Mouse (Mus musculus) ES-Bruce4 (cell line): Measurements from ENCODE around the gene Plekha1. TPM values are rescaled to one million over a fixed set of nuclear protein-coding genes. Genes with fewer than 3 reads are reported as not detected.
A peak's percentile ranks its signal among the peaks of the same experiment; 100 is the strongest.

ENCODE experiments used
- H3K27ac ChIP-seq: 2 replicates; pipeline ENCODE4 v1.5.1; 2012; ENCODE audit warnings: low read length, inconsistent platforms; ENCODE audit not compliant: insufficient read depth
- H3K27me3 ChIP-seq: 2 replicates; pipeline ENCODE4 v1.6.1; 2012; ENCODE audit warnings: mild to moderate bottlenecking, low read length, inconsistent platforms; ENCODE audit not compliant: control insufficient read depth, poor library complexity, insufficient read depth, severe bottlenecking
- H3K36me3 ChIP-seq: 2 replicates; pipeline ENCODE4 v1.6.1; 2012; ENCODE audit warnings: inconsistent platforms, mild to moderate bottlenecking, low read length, moderate library complexity; ENCODE audit not compliant: control insufficient read depth, poor library complexity, insufficient read depth, severe bottlenecking
- H3K4me1 ChIP-seq: one replicate; pipeline ENCODE4 v1.8.1; 2011; ENCODE audit warnings: low read length; ENCODE audit not compliant: control insufficient read depth, insufficient read depth
- H3K4me3 ChIP-seq: 2 replicates; pipeline ENCODE4 v1.5.1; 2011; ENCODE audit warnings: low read depth, mild to moderate bottlenecking, low read length
- H3K9ac ChIP-seq: 2 replicates; pipeline ENCODE4 v1.6.1; 2012; ENCODE audit warnings: low read depth, mild to moderate bottlenecking, inconsistent platforms; ENCODE audit not compliant: poor library complexity, severe bottlenecking
- H3K9me3 ChIP-seq: replicated peaks from 2 replicates; pipeline ENCODE4 v1.6.1; 2012; ENCODE audit warnings: mild to moderate bottlenecking, low read length, inconsistent platforms; ENCODE audit not compliant: control insufficient read depth, poor library complexity, insufficient read depth, severe bottlenecking
- CTCF ChIP-seq: IDR thresholded peaks from one replicate; pipeline ENCODE4 v1.8.1; 2011; ENCODE audit warnings: low read depth, low read length
- EP300 ChIP-seq: IDR thresholded peaks from 2 replicates; pipeline ENCODE4 v1.6.1; 2011; ENCODE audit warnings: low read depth, low read length; ENCODE audit not compliant: insufficient read depth
- POLR2A ChIP-seq: IDR thresholded peaks from one replicate; pipeline ENCODE4 v1.8.1; 2011; ENCODE audit warnings: low read length; ENCODE audit not compliant: insufficient read depth
- polyA plus RNA-seq: library from polyadenylated mRNA; stranded (reverse); fragments of >200 nt; gene quantifications from 2 replicates; pipeline ENCODE4 v1.2.4, GENCODE M21; 2011; ENCODE audit warnings: low read depth; ENCODE audit not compliant: missing spikeins, insufficient read depth, insufficient read length

Plekha1 gene
- polyA plus RNA-seq, 1 experiment: 196 TPM

GRCm38 (mm10) chr7:130949331-130949751 lies 83.8 kb downstream of the Plekha1 start:
- no peaks in the 10 kb centered on the region for H3K9me3 ChIP-seq
- TF ChIP-seq POLR2A: no peak
- TF ChIP-seq EP300: 0 out of 2 replicates have a peak, but pooled peaks have one; percentile 57
- H3K9ac ChIP-seq: peak overlapping the region; percentile 74
- H3K27me3 ChIP-seq: no peaks in the 10 kb centered on the region
- H3K36me3 ChIP-seq: no peaks in the 10 kb centered on the region
- peaks cover 5% of the 10 kb centered on the region for H3K4me1 ChIP-seq
- H3K4me3 ChIP-seq: peak overlapping the region; percentile 44
- peak overlapping the region; percentile 23 for H3K27ac ChIP-seq

GRCm38 (mm10) chr7:130950482-130950881 lies 84.9 kb downstream of the Plekha1 start:
- no peaks in the 10 kb centered on the region for H3K36me3 ChIP-seq
- H3K9ac ChIP-seq: no peak overlapping the region
- no peaks in the 10 kb centered on the region for H3K27me3 ChIP-seq
- peaks cover 2% of the 10 kb centered on the region for H3K4me1 ChIP-seq
- no peak overlapping the region for H3K4me3 ChIP-seq
- H3K27ac ChIP-seq: peak overlapping the region; percentile 76
- H3K9me3 ChIP-seq: no peaks in the 10 kb centered on the region
- no peak for TF ChIP-seq EP300
- TF ChIP-seq POLR2A: no peak
- no peak for TF ChIP-seq CTCF

- H3K27ac ChIP-seq: peak overlapping the region; percentile 76
- TF ChIP-seq CTCF: no peak
- no peak for TF ChIP-seq POLR2A
- TF ChIP-seq EP300: no peak
- no peak overlapping the region for H3K9ac ChIP-seq
Observed at GRCm38 (mm10) chr7:130951004-130951403, 85.4 kb downstream of the Plekha1 start.

GRCm38 (mm10) chr7:130953376-130953775 lies 87.8 kb downstream of the Plekha1 start:
- no peak for TF ChIP-seq EP300
- no peak for TF ChIP-seq POLR2A
- TF ChIP-seq CTCF: no peak
- Histone ChIP-seq H3K36me3 (no peaks in the 10 kb centered on the region), H3K9ac (no peak overlapping the region), H3K4me1 (no peaks in the 10 kb centered on the region), H3K27me3 (no peaks in the 10 kb centered on the region), H3K4me3 (no peak overlapping the region), H3K9me3 (no peaks in the 10 kb centered on the region), H3K27ac (no peak overlapping the region)

More at GRCm38 (mm10) chr7:130951004-130951403, 85.4 kb downstream of the Plekha1 start:
- H3K36me3 ChIP-seq: no peaks in the 10 kb centered on the region
- no peak overlapping the region for H3K4me3 ChIP-seq
- H3K4me1 ChIP-seq: peaks cover 2% of the 10 kb centered on the region
- H3K9me3 ChIP-seq: no peaks in the 10 kb centered on the region
- H3K27me3 ChIP-seq: no peaks in the 10 kb centered on the region

GRCm38 (mm10) chr7:130954177-130954601 lies 88.6 kb downstream of the Plekha1 start:
- no peaks in the 10 kb centered on the region for H3K4me1 ChIP-seq
- no peak overlapping the region for H3K9ac ChIP-seq
- no peak overlapping the region for H3K4me3 ChIP-seq
- no peaks in the 10 kb centered on the region for H3K36me3 ChIP-seq
- no peaks in the 10 kb centered on the region for H3K27me3 ChIP-seq
- no peak for TF ChIP-seq POLR2A
- TF ChIP-seq CTCF: no peak
- TF ChIP-seq EP300: no peak
- no peaks in the 10 kb centered on the region for H3K9me3 ChIP-seq
- H3K27ac ChIP-seq: no peak overlapping the region

- Histone ChIP-seq H3K9me3 (no peaks in the 10 kb centered on the region), H3K9ac (no peak overlapping the region), H3K4me3 (no peak overlapping the region), H3K4me1 (no peaks in the 10 kb centered on the region), H3K36me3 (no peaks in the 10 kb centered on the region; the same call in 1 of the 2 replicates), H3K27ac (no peak overlapping the region), H3K27me3 (no peaks in the 10 kb centered on the region)
- TF ChIP-seq CTCF: no peak
- TF ChIP-seq EP300: no peak
- TF ChIP-seq POLR2A: no peak
Observed at GRCm38 (mm10) chr7:130958551-130958950, 93.0 kb downstream of the Plekha1 start.

GRCm38 (mm10) chr7:130959868-130960267 lies 94.3 kb downstream of the Plekha1 start:
- TF ChIP-seq EP300 (no peak), CTCF (no peak)
- Histone ChIP-seq H3K4me1 (no peaks in the 10 kb centered on the region), H3K9me3 (no peaks in the 10 kb centered on the region), H3K9ac (no peak overlapping the region), H3K36me3 (no peaks in the 10 kb centered on the region; the same call in 1 of the 2 replicates), H3K4me3 (no peak overlapping the region), H3K27ac (no peak overlapping the region), H3K27me3 (no peaks in the 10 kb centered on the region)
